Mouse (Mus musculus) mouse trophoblast stem cell (cell line): ENCODE data around the gene Prpf31.

Source experiments
- in situ Hi-C, 2 experiments: fragments of 300-500 bp; cut with MseI, MboI; formaldehyde crosslinking; loops; 2 replicates in 1 of 2; 3 replicates in 1 of 2; pipeline ENCODE4 v1.15.1; 2025

Gene Prpf31

GRCm38 (mm10) chr7:3629030-3629429, 755 bp upstream of the Prpf31 start:
- in situ Hi-C loops, result no loop called here

DNA sequence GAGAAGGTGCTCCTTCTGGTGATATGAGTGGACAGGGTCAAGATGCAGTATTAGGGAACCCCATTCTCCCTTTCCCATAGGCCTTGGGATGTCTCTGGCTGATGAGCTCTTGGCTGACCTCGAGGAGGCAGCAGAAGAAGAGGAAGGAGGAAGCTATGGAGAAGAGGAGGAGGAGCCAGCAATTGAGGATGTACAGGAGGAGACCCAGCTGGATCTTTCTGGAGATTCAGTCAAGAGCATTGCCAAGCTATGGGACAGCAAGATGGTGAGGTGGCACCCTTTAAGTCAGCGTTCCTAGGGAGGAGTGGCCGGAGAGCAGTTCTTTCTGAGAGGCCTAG, 662 bp downstream of the Prpf31 start:
- in situ Hi-C loops, result no loop called here

- in situ Hi-C loops, result loop anchor here in 1 of 2 experiments (10.0 kb wide), 1 partner anchor 61 kb away; the partner anchor contains the start of gene Rps9
These were observed 13.6 kb downstream of the Prpf31 start for GRCm38 (mm10) chr7:3643412-3643811.

- in situ Hi-C loops, result loop anchor here in 1 of 2 experiments (10.0 kb wide), 1 partner anchor 61 kb away; the partner anchor contains the start of gene Rps9
These were observed 14.1 kb downstream of the Prpf31 start for GRCm38 (mm10) chr7:3643843-3644242.

DNA sequence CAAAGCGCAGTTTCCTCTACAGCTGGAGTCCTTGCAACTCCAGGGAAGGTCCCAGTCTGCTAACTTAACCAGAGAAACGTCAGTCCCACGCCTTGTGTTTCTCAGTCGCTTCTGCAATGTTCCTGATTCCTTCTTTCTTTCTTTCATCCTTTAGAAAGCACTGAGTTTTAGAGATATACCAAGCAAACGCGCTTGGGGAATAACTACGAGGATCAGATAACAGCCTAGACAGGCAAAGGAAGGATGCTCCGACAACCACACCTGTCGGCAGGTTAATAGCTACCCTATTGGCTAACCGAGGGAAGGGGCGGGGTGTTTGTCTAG, 14.5 kb downstream of the Prpf31 start:
- in situ Hi-C loops, result loop anchor here in 1 of 2 experiments (10.0 kb wide), 1 partner anchor 60 kb away; the partner anchor contains the start of gene Rps9

GRCm38 (mm10) chr7:3644672-3645487, 15.1 kb downstream of the Prpf31 start, which contains the start of gene Cnot3:
Gene Cnot3, plus strand, starts transcription at chr7:3645268.
- in situ Hi-C loops, result loop anchor here in 1 of 2 experiments (10.0 kb wide), 1 partner anchor 60 kb away; the partner anchor contains the start of gene Rps9

GRCm38 (mm10) chr7:3645488-3646025, 15.8 kb downstream of the Prpf31 start:
- in situ Hi-C loops, result loop anchor here in 1 of 2 experiments (10.0 kb wide), 1 partner anchor 59 kb away; the partner anchor contains the start of gene Rps9

DNA sequence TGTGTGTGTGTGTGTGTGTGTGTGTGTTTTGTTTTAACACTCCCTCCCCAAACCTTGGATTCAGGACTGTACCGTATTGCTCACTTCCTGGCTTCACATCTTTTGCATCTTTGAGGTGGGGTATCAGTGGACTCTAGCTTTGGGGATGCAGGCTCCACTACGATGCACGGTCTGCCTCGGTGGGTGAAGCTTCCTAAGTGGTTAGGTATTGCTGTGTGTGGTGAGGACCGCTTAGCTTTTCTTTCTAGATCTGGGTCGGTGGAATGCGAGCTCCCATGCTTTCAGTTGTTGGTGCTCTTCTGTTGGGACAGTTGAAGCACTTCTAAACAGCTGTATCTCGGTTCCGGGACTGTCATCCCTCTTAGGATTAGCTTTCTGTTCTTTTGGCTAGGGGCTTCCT, 16.4 kb downstream of the Prpf31 start:
- in situ Hi-C loops, result loop anchor here in 1 of 2 experiments (10.0 kb wide), 1 partner anchor 59 kb away; the partner anchor contains the start of gene Rps9

DNA sequence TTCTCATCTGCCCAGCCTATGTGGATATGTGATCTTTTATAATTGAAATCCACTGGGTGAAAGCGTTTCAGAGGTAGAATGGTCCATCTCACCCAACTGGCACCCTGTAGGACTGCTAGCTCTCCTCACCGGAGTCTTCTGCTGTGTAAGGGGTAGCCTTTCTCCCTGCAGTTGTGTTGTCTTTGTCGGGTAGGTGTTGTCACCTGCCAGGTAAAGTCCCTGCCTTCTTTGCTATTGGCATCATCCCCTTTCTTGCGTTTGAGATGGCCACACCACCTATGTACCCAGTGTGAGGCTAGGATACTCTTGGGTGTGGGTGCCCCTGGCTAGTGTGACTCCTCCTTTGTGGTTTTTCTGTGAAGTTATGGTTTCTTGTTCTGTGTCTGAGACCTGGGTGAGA, 16.9 kb downstream of the Prpf31 start:
- in situ Hi-C loops, result loop anchor here in 1 of 2 experiments (10.0 kb wide), 1 partner anchor 58 kb away; the partner anchor contains the start of gene Rps9

DNA sequence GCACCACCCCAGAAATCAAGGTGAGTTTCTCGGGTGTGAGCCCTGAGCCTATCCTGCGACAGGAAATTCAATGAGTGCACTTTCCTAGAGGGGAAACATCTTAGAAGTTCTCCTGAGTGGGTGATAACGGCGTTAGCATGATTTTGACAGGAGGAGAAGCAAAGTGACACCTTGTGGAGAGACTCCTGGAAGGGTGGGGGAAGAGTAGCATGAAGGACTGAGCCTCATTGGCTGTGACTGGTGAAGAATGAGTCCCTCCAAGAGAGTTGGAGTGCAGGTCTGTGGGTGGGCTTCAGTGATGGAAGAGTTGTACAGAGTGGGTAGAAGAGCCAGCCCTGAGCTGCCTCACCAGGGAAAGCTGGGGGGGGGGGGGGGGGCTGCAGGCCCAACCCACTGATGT, 27.2 kb downstream of the Prpf31 start:
- in situ Hi-C loops, result no loop called here

DNA sequence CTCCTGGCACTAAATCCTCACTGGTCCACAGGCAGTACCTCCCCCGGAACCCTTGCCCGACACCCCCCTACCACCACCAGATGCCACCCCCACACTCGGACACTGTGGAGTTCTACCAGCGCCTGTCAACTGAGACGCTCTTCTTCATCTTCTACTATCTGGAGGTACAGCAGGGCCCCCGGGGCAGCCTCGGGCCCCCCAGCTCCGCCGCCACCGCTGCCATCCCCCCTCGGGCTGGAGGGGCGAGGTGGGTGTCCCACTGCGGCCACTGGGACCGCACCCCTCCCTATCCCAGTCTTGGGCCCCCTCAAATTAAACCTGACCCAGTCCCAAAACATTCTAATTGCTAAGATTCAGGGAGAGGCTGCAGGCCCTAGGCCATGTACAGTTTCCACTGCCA, 28.8 kb downstream of the Prpf31 start:
- in situ Hi-C loops, result no loop called here

- in situ Hi-C loops, result no loop called here
These were observed 34.9 kb downstream of the Prpf31 start for GRCm38 (mm10) chr7:3664524-3665214.

- in situ Hi-C loops, result no loop called here
These were observed 35.7 kb downstream of the Prpf31 start, which contains the start of gene Leng1 for GRCm38 (mm10) chr7:3665215-3666114. Gene Leng1, minus strand, starts transcription at chr7:3665840.

DNA sequence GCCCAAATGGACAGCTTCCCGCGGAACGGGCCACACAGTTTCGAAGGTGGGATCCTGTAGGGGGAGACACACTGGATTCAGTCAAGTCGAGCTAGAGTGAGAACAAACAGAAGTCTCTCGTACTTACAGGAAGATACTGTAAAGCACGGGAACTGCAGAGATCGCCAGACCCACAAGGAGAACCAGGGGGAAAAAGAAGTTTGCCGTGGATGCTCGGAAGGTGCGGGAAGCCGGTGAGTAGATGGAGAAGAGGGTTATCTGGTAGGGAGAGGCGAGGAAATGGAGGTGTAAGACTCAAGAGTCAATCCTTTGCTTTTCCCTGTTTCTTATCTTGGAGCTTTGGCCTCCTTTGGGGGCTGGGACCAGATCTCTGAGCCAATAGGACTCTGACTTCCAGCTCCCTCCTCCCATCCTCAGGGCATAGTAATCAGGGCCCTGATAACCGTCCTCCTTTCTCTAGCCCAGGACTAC, 37.2 kb downstream of the Prpf31 start:
- in situ Hi-C loops, result no loop called here

DNA sequence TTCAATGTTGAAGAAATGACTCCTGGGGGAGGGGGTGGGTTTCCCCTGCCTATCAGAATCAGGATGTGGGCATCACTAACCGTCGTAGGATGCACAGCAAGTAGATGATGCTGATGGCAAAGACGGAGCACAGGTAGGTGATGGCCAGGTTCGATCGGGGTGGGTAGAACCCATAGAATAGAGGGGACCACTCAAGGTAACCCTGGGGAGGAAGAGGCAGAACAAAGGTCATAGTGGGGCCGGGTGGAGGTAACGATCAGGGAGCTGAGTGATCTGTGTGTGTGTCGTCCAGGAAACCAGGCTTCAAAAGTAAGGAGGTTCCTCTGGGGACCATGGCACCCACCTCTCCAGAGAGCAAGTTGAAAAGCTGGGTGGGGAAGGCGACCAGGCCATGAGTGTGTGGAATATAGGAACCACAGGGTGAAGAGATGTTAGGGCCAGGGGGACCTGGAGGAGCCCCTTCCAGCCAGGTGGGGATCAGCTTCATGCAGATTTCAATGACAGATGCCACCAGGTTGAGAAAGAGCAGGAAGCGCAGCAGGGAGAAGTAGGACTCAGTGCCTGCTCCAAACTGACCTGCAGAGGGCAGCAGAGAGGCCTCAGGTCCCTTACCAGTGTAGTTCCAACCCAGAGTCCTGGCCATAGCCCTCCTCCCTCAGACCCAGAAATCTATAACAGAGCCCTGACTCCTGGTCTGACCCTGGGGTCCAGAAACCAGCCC, 44.9 kb downstream of the Prpf31 start:
- in situ Hi-C loops, result loop anchor here in 1 of 2 experiments (5.0 to 25.0 kb wide), 2 partner anchors 52 to 238 kb away; partner anchors contain the start of gene Lilra6

DNA sequence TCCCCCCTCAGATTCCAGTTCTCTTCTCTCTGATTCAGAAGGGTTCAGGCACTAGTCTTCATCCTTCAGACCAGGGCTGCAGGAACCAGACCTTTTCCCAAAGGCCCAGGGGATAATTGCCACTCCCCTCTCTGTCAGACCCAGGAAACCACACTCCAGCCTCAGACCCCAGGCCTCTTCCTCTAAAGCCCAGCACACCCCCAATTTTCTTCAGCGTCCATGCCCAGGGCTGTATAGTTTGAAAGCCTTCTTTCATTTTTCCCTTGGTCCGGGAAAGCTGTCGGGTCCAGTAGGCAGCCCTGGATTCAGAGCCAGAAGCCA, 45.4 kb downstream of the Prpf31 start:
- in situ Hi-C loops, result loop anchor here in 1 of 2 experiments (25.0 kb wide), 1 partner anchor 237 kb away; the partner anchor contains the start of gene Lilra6

DNA sequence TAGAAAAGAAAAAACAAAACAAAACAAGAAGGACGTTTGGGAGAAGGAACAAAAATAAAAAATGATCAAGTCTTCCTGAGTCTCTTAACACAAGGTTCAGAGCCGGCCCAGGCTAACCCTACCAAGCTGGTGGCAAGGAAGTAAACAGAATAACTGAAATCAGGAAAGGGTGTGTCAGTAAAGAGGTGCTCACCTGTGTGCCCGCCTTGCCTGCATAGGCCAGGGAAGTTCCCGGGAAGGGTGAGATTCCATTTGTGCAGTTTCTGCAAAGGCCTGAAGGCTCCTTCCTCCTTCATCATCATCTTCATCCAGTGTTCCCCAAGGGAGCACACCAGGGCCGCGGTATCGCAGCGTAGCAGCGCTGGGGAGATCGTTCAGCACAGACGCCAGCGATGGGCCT, 46.6 kb downstream of the Prpf31 start:
- in situ Hi-C loops, result loop anchor here in 1 of 2 experiments (25.0 kb wide), 1 partner anchor 236 kb away; the partner anchor contains the start of gene Lilra6

DNA sequence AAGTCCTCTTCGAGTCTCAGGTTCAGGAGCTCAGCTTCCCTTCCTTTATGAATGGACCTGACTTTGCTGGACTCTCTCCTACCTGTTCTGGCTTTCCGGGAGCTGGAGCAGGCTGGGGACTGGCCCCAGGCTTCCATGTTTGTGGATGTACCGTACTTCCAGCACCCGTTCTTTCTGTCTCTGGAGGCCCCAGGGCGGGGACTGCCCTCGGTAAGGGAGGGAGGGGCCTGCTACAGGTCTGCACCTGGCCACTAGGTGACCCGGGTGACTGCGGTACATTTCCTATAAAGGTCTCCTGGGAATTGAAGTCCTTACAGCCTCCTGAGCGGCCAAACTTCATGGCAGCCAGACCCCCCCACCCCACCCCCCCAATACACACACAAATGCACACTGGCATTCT, 47.6 kb downstream of the Prpf31 start, which contains the start of gene Tmc4:
TSS of gene Tmc4 (minus strand) at position 212 of the 400 bp plus-strand sequence.
- in situ Hi-C loops, result loop anchor here in 1 of 2 experiments (25.0 kb wide), 1 partner anchor 235 kb away; the partner anchor contains the start of gene Lilra6

DNA sequence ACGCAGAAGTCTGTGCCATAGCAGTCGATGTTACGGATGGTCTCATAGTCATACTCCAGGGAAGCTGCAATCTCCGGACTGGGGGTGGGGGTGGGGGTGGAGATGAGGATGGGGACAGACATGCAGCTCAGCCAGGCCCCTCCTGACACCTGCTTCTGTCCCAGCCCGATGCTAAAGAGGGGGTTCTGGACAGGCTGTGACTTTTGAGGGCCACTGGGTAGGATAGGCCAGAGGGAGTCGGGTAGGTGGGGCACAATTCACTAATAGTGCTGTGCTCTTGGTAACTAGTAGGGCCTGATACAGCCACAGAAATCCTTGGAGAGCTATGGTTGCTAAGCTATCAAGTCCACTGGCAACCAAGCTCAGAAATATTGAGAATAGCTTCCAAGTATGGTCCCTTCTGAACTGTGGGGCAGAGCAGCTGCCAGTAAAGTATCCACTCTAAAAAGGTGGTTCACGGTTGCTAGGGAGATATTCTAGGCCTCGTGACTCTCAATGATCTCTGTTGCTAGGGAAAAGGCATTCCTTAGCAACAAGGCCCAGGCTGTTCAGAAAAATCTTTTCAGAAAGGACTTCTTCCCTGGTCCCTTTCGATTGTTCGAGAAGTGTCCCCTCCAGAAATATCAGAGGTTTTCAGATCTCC, 54.2 kb downstream of the Prpf31 start:
- in situ Hi-C loops, result loop anchor here in 1 of 2 experiments (10.0 to 25.0 kb wide), 2 partner anchors 131 to 228 kb away; partner anchors contain the start of gene Lilra6
